Mouse (Mus musculus): ENCODE results near the gene Elfn1. TPM values are rescaled to one million over a fixed set of nuclear protein-coding genes. Genes with fewer than 3 reads are reported as not detected.

Elfn1 gene
- polyA plus RNA-seq, 1 experiment from 2014 or later = 0.03 TPM

Other genes starting within 250 kb of the Elfn1 start
- 9.8 and 12.1 TPM in 2 replicates for gene Micall2, start 171.6 kb upstream of the Elfn1 start, polyA plus RNA-seq (2015; fragmentation: Nextera tagmentation; extraction: Ambion mirVana)
- 12.7 and 13.8 TPM in 2 replicates for gene Ints1, start 132.3 kb upstream of the Elfn1 start, polyA plus RNA-seq (2015; fragmentation: Nextera tagmentation; extraction: Ambion mirVana)
- 41.6 and 44.9 TPM in 2 replicates for gene Mafk, start 116.4 kb upstream of the Elfn1 start, polyA plus RNA-seq (2015; fragmentation: Nextera tagmentation; extraction: Ambion mirVana)
- 0.68 and 0.89 TPM in 2 replicates for gene Tmem184a, start 88.0 kb upstream of the Elfn1 start, polyA plus RNA-seq (2015; fragmentation: Nextera tagmentation; extraction: Ambion mirVana)
- not detected in 2 replicates for gene Gm26938, start 81.5 kb upstream of the Elfn1 start, polyA plus RNA-seq (2015; fragmentation: Nextera tagmentation; extraction: Ambion mirVana)
- gene Psmg3, start 81.1 kb upstream of the Elfn1 start, polyA plus RNA-seq (2015; fragmentation: Nextera tagmentation; extraction: Ambion mirVana) = 68.7 and 70.5 TPM in 2 replicates